Mouse (Mus musculus) testis, adult 2 months (tissue): ENCODE data around the gene Pim3. TPM values are rescaled to one million over a fixed set of nuclear protein-coding genes. Genes with fewer than 3 reads are reported as not detected.
A peak's percentile ranks its signal among the peaks of the same experiment; 100 is the strongest.

Source experiments
- H3K27ac ChIP-seq: fragments of 200-500 bp; 2 replicates; pipeline ENCODE4 v1.5.1; 2012; ENCODE audit warnings: low read depth, low read length; ENCODE audit not compliant: control insufficient read depth, insufficient read depth
- H3K27me3 ChIP-seq: fragments of 200-500 bp; 2 replicates; pipeline ENCODE4 v1.6.1; 2012; ENCODE audit warnings: mild to moderate bottlenecking, low read length, moderate library complexity; ENCODE audit not compliant: control insufficient read depth, insufficient read depth
- H3K36me3 ChIP-seq: fragments of 200-500 bp; 2 replicates; pipeline ENCODE4 v1.6.1; 2012; ENCODE audit warnings: mild to moderate bottlenecking, low read length; ENCODE audit not compliant: control insufficient read depth, insufficient read depth
- H3K4me1 ChIP-seq: fragments of 200-500 bp; 2 replicates; pipeline ENCODE4 v1.6.1; 2012; ENCODE audit warnings: low read length; ENCODE audit not compliant: control insufficient read depth, insufficient read depth
- H3K4me3 ChIP-seq: fragments of 200-500 bp; 2 replicates; pipeline ENCODE4 v1.5.1; 2012; ENCODE audit warnings: low read depth, mild to moderate bottlenecking, low read length, moderate library complexity, mixed read lengths; ENCODE audit not compliant: control insufficient read depth
- CTCF ChIP-seq: fragments of 200-500 bp; IDR thresholded peaks from 2 replicates; pipeline ENCODE4 v1.5.1; 2012; ENCODE audit warnings: low read depth, mild to moderate bottlenecking, inconsistent platforms, low read length, moderate library complexity; ENCODE audit not compliant: control insufficient read depth, insufficient read depth, insufficient replicate concordance
- POLR2A ChIP-seq: fragments of 200-500 bp; IDR thresholded peaks from 2 replicates; pipeline ENCODE4 v1.6.1; 2012; ENCODE audit warnings: low read depth, mild to moderate bottlenecking, inconsistent platforms, low read length, moderate library complexity; ENCODE audit not compliant: control insufficient read depth
- polyA plus RNA-seq: library from polyadenylated mRNA; depleted of rRNA; stranded (reverse); fragments of >200 nt; gene quantifications from 2 replicates; pipeline ENCODE4 v1.2.3, GENCODE M21; 2012

Gene Pim3
- polyA plus RNA-seq, 1 experiment: 13.2 TPM

DNA sequence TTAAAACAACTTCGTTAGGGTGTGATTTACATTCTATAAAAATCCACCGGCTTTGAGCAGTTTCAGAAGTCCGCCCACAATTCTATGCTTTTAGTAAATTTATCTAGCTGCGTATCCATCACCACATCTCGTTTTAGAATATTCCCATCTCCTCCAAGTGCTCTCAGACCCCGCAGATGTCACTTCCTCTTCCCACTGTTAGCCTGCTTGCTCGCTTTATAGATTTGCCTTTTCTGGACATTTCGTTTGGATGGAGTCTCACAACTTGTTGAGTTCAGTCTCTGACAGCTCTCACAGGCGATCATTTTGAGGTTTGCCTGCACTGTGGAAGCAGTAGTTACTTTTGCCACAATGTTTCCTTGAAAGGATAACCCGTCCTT lies 15.0 kb downstream of the Pim3 start:
- Histone ChIP-seq H3K4me3 (no peak overlapping the region), H3K27me3 (no peaks in the 10 kb centered on the region), H3K27ac (no peak overlapping the region), H3K4me1 (peaks cover 14% of the 10 kb centered on the region), H3K36me3 (no peaks in the 10 kb centered on the region)
- TF ChIP-seq POLR2A (no peak), CTCF (no peak)

DNA sequence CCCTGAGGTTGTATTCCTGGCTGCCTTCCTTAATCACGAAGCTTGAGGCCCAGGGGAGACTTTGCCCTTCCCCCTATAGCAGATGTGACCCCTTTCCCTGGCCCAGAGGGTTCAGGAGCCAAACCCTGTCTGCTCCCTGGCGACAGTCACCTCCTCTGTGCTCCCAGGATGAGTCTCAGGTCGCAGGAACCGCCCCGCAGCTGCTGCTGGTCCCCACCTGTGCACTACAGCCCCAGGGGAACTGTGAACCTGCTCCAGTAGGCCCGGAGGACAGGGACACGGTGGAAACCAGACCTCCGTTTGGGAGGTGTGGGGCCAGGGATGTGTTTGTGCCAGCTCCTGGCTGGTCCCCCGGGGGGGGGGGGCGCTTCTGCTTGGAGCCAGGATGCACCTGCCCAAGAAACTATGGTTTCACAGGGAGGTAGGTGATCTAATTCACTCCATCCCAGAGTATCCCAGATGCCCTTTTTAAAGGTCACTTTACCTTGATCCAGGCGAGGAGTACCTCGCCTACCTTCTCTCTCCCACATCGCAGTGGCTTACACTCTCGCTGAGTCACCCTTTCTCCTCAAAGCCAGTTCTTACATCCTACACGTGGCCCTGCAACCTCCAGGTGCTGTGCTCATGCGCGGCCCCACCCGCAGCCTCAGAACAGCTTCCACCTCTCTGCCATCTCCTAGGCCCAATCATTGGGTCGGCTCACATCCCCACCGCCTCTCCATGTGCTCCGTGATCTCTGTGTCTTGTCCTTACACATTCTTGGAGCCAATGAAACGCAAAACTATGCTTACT lies 19.5 kb downstream of the Pim3 start:
- Histone ChIP-seq H3K36me3 (no peaks in the 10 kb centered on the region), H3K27ac (no peak overlapping the region), H3K4me1 (peaks cover 4% of the 10 kb centered on the region), H3K27me3 (no peaks in the 10 kb centered on the region), H3K4me3 (no peak overlapping the region)
- TF ChIP-seq POLR2A (no peak), CTCF (no peak)

- Histone ChIP-seq H3K27me3 (no peaks in the 10 kb centered on the region), H3K4me1 (peaks cover 2% of the 10 kb centered on the region; the same call in 1 of the 2 replicates), H3K36me3 (no peaks in the 10 kb centered on the region), H3K27ac (no peak overlapping the region), H3K4me3 (no peak overlapping the region)
- no peak for TF ChIP-seq CTCF
- TF ChIP-seq POLR2A: no peak
Observed at GRCm38 (mm10) chr15:88882851-88883250, 20.9 kb downstream of the Pim3 start.

DNA sequence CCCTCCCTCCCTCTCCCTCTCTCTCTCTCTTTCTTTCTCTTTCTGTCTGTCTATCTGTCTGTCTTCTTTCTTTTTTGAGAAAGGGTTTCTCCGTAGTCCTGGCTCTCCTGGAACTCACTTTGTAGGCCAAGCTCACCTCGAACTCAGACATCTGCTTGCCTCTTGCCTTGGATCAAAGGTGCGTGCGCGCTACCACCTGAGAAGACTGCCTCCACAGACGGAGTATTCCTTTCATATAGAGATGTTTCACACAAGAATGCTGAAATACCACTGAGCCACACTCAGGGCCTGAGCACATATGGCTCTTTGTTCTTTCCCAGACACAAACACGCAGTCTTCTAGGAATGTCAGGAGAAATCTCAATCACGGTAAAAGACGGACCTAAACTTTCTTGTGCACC lies 21.4 kb downstream of the Pim3 start:
- no peaks in the 10 kb centered on the region for H3K27me3 ChIP-seq
- no peak overlapping the region for H3K4me3 ChIP-seq
- no peaks in the 10 kb centered on the region for H3K36me3 ChIP-seq
- TF ChIP-seq CTCF (no peak), POLR2A (no peak)
- no peak overlapping the region for H3K27ac ChIP-seq
- peaks cover 2% of the 10 kb centered on the region; the same call in 1 of the 2 replicates for H3K4me1 ChIP-seq

DNA sequence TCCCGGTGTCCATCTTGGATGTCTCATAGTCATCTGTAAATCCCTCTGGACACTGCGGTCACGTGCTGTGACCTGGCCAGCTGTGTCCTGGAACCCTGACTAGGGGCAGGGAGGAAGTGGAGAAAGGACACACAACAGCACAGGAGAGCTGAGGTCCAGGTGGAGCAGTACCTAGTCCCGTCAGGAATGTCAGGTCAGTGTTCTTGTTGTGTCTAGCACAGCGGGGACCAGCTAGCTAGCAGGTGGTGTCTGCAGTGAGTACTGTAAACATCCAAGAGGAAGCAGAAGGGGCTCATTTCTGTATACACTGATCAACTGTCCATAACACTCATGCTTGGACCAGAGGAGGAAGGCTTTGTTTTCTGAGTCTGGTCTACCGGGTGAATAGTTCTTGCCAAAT lies 23.4 kb downstream of the Pim3 start:
- Histone ChIP-seq H3K27me3 (no peaks in the 10 kb centered on the region), H3K27ac (no peak overlapping the region), H3K4me3 (no peak overlapping the region), H3K36me3 (no peaks in the 10 kb centered on the region), H3K4me1 (peaks cover 2% of the 10 kb centered on the region)
- TF ChIP-seq POLR2A: no peak
- TF ChIP-seq CTCF: no peak

- Histone ChIP-seq H3K27ac (no peak overlapping the region), H3K4me3 (no peak overlapping the region), H3K27me3 (no peaks in the 10 kb centered on the region), H3K4me1 (peaks cover 9% of the 10 kb centered on the region), H3K36me3 (no peaks in the 10 kb centered on the region)
- no peak for TF ChIP-seq CTCF
- peak; percentile 31; the same call in 1 of the 2 replicates for TF ChIP-seq POLR2A
Observed at GRCm38 (mm10) chr15:88889032-88889431, 27.0 kb downstream of the Pim3 start.

GRCm38 (mm10) chr15:88889994-88890393 lies 28.0 kb downstream of the Pim3 start:
- Histone ChIP-seq H3K27me3 (no peaks in the 10 kb centered on the region), H3K4me1 (peaks cover 9% of the 10 kb centered on the region), H3K36me3 (no peaks in the 10 kb centered on the region), H3K27ac (no peak overlapping the region), H3K4me3 (peak overlapping the region; percentile 83)
- TF ChIP-seq POLR2A: no peak
- no peak for TF ChIP-seq CTCF
